Mouse (Mus musculus) embryo, embryonic 11 days (tissue): ENCODE measurements around the gene Stom.

ENCODE experiments used
- DNase-seq: peaks from one replicate; pipeline ENCODE4 v3.0.0-alpha.2; 2015

Stom gene

GRCm38 (mm10) chr2:35317604-35318003 is 19.2 kb downstream of the Stom start:
- DNase-seq = no peak

GRCm38 (mm10) chr2:35314300-35314699 is 22.5 kb downstream of the Stom start:
- DNase-seq = no peak

GRCm38 (mm10) chr2:35309906-35310493 is 26.8 kb downstream of the Stom start:
- no peak for DNase-seq

- DNase-seq = no peak
These were observed 28.6 kb downstream of the Stom start for GRCm38 (mm10) chr2:35308166-35308565.

- no peak for DNase-seq
These were observed 34.5 kb downstream of the Stom start for GRCm38 (mm10) chr2:35302049-35302885.

GRCm38 (mm10) chr2:35299437-35299836 is 37.3 kb downstream of the Stom start:
- no peak for DNase-seq

GRCm38 (mm10) chr2:35297703-35298332 is 39.0 kb downstream of the Stom start:
- peak; percentile 86 for DNase-seq

GRCm38 (mm10) chr2:35293291-35293690 is 43.5 kb downstream of the Stom start:
- DNase-seq = no peak

GRCm38 (mm10) chr2:35292700-35293099 is 44.1 kb downstream of the Stom start:
- no peak for DNase-seq

- DNase-seq = peak; percentile 62
These were observed 44.9 kb downstream of the Stom start for GRCm38 (mm10) chr2:35291856-35292255.

GRCm38 (mm10) chr2:35288758-35289635 is 47.8 kb downstream of the Stom start:
- peak; percentile 77 for DNase-seq

- no peak for DNase-seq
These were observed 49.7 kb downstream of the Stom start for GRCm38 (mm10) chr2:35287017-35287620.

- DNase-seq = no peak
These were observed 51.6 kb downstream of the Stom start for GRCm38 (mm10) chr2:35285209-35285608.

- no peak for DNase-seq
These were observed 52.8 kb downstream of the Stom start for GRCm38 (mm10) chr2:35283997-35284396.

GRCm38 (mm10) chr2:35282214-35282613 is 54.6 kb downstream of the Stom start:
- peak; percentile 47 for DNase-seq

- DNase-seq = no peak
These were observed 56.8 kb downstream of the Stom start for GRCm38 (mm10) chr2:35280001-35280400.

GRCm38 (mm10) chr2:35278371-35279210 is 58.2 kb downstream of the Stom start:
- no peak for DNase-seq

GRCm38 (mm10) chr2:35277686-35278085 is 59.1 kb downstream of the Stom start:
- DNase-seq = no peak

- DNase-seq = peak; percentile 62
These were observed 63.2 kb downstream of the Stom start for GRCm38 (mm10) chr2:35273536-35273935.

- DNase-seq = no peak
These were observed 63.9 kb downstream of the Stom start for GRCm38 (mm10) chr2:35272881-35273280.

- DNase-seq = no peak
These were observed 65.0 kb downstream of the Stom start for GRCm38 (mm10) chr2:35271817-35272216.
